Mouse (Mus musculus): ENCODE measurements at regions not wholly inside any gene's neighbourhood (a gene's known extent, or its start where the extent isn't known, plus 50 kb on each side); places are given as distances from the start of the nearest gene placed in this dataset.

- DNase-seq: no peak
- intact Hi-C loops (cut with DNase I): no loop called here
Measured at GRCm38 (mm10) chr8:126538136-126538535, 55.6 kb downstream of the Irf2bp2 start.

- DNase-seq: peak; percentile 37 to 39
- intact Hi-C loops (cut with DNase I): no loop called here
Measured at GRCm38 (mm10) chr8:126536928-126537618, 56.7 kb downstream of the Irf2bp2 start.

- peak in 1 of 2 experiments; percentile 12 for DNase-seq
- intact Hi-C loops (cut with DNase I): no loop called here
Measured at GRCm38 (mm10) chr8:126536132-126536927, 57.5 kb downstream of the Irf2bp2 start.

GRCm38 (mm10) chr8:126532284-126532974 lies 57.6 kb upstream of the Tarbp1 start:
- DNase-seq: peak in 1 of 2 experiments; percentile 53
- intact Hi-C loops (cut with DNase I): no loop called here

GRCm38 (mm10) chr8:126531459-126531858 lies 56.6 kb upstream of the Tarbp1 start:
- no peak for DNase-seq
- intact Hi-C loops (cut with DNase I): no loop called here

GRCm38 (mm10) chr8:126529409-126529808 lies 54.5 kb upstream of the Tarbp1 start:
- intact Hi-C loops (cut with DNase I): no loop called here
- DNase-seq: no peak

GRCm38 (mm10) chr8:126528434-126529080 lies 53.7 kb upstream of the Tarbp1 start:
- intact Hi-C loops (cut with DNase I): no loop called here
- no peak for DNase-seq

- intact Hi-C loops (cut with DNase I): no loop called here
- DNase-seq: peak; percentile 61 to 64
Measured at GRCm38 (mm10) chr8:126526864-126527571, 52.2 kb upstream of the Tarbp1 start.

GRCm38 (mm10) chr8:126525575-126525974 lies 50.7 kb upstream of the Tarbp1 start:
- intact Hi-C loops (cut with DNase I): no loop called here
- no peak for DNase-seq
